Mouse (Mus musculus): ENCODE measurements around the gene Dicer1. TPM values are rescaled to one million over a fixed set of nuclear protein-coding genes. Genes with fewer than 3 reads are reported as not detected.

The Dicer1 gene
- polyA plus RNA-seq, 2 experiments from 2014 or later: 10.0 to 14.2 TPM

DNA sequence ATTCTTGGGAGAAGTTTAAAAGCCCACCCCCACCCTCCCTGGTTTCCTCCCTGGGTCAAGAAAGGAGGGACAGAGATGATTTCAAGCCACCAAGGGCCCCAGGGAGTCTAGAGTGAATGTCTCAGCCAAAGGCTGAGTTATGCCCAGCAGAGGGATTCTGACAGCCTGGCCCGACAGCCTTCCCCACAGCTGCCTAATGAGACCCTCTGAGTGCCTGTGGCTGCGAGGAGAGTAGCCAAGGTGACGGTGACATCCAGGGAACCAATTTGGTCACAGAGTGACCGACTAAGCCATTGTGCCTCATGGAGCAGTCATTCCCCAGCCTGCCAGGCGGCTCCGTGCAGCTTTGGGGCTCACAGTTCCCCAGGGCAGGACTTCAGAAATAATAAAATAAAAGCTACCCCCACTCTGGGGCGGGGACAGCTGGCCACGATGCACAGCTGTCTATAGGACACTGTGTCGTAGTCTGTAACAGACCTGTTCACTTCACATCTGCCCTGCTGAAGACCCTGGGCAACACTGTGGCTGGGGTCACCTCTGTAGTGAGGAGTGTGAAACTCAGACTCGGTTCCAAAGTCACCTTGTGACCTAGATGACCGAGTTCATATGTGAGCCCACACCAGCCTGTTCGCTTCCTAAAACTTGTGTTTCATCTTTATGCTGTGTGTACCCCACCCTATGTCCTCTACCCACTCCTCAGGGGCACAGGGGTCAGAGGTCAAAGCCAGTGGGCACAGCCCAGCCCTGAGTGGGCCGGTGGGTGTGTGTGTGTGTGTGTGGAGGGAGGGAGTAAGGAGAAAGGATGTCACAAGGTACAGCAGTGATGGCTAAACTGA, 75.0 kb downstream of the Dicer1 start:
- ATAC-seq: no peak

DNA sequence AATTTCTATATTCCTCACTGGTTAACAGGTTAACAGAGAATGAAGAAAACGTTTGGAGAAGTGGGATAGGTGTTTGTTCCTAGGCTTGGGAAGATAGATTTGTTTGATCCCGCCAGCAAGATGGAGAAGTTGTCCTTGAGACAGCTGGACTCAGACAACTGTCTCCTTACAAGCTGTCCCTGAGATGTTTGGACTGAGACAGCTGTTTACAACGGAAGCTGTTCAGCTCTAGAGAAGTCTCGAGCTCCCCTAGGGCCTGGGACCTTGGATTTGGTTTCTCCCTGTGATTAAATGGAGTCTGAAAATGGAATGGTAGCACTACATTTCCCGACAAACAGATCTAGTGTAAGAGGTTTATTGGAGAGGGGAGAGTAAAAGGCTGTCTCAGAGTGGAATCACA, 78.8 kb downstream of the Dicer1 start:
- no peak for ATAC-seq

- ATAC-seq: no peak
Measured at GRCm38 (mm10) chr12:104672406-104672805, 79.3 kb downstream of the Dicer1 start.

DNA sequence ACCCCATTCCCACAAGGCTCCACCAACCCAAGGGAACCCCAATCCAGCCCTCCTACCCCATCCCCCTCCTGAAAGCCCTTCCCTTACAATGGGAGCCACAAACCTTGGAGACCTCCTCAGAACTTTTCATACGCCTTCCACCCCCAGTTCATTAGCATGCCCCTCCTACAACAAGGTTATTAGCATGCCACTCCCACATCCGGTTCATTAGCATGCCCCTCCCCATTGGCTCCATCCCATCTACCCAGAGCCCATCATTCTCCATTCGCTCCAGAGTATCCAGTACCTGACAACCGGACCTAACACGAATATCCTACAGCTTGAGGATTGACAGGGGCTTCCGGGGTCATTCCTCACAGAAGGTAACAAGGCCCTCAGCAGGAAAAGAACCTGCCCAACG, 83.9 kb downstream of the Dicer1 start:
- no peak for ATAC-seq

DNA sequence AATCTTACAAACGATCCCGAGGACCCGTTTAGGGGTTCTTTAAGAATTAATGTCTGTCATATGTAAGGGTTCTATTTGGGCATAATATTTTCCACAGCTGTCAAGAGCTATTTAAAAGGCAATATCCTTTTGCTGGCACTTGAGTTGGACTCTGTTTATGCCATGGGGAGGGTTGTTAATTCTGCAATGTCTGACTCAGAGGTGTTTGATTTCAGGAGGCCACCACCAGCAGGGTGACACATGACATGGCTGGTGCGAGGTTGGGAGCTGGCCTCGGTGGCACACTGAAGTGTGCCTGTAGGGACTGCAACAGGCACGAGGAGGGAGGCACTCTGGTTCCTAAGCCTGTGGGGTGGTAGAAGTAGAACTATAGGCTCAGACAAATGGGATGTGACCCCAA, 85.8 kb downstream of the Dicer1 start:
- no peak for ATAC-seq

- no peak for ATAC-seq
Measured at GRCm38 (mm10) chr12:104665521-104665920, 86.2 kb downstream of the Dicer1 start.

DNA sequence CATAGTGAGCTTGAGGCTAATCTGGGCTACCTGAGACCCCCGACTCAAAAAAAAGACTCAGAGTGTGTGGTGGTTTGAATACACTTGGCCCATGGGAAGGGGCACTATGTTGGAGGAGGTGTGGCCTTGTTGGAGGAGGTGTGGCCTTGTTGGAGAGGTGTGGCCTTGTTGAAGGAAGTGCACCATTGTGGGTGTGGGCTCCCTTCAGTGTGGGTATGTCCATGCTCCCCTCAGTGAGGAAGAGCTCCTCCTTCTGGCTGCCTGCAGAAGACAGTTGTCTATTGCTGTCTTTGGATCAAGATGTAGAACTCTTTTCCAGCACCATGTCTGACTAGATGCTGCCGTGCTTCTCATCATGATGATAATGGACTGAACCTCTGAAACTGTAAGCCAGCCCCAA, 95.6 kb downstream of the Dicer1 start:
- ATAC-seq: no peak

- no peak for ATAC-seq
Measured at GRCm38 (mm10) chr12:104655006-104655405, 96.7 kb downstream of the Dicer1 start.

- ATAC-seq: no peak
Measured at GRCm38 (mm10) chr12:104652021-104652420, 99.7 kb downstream of the Dicer1 start.

- no peak for ATAC-seq
Measured at GRCm38 (mm10) chr12:104651269-104651668, 100.5 kb downstream of the Dicer1 start.

GRCm38 (mm10) chr12:104650510-104651260, 101.1 kb downstream of the Dicer1 start:
- ATAC-seq: no peak

- ATAC-seq: no peak
Measured at GRCm38 (mm10) chr12:104648366-104648765, 103.4 kb downstream of the Dicer1 start.

- no peak for ATAC-seq
Measured at GRCm38 (mm10) chr12:104642337-104642736, 109.4 kb downstream of the Dicer1 start.

DNA sequence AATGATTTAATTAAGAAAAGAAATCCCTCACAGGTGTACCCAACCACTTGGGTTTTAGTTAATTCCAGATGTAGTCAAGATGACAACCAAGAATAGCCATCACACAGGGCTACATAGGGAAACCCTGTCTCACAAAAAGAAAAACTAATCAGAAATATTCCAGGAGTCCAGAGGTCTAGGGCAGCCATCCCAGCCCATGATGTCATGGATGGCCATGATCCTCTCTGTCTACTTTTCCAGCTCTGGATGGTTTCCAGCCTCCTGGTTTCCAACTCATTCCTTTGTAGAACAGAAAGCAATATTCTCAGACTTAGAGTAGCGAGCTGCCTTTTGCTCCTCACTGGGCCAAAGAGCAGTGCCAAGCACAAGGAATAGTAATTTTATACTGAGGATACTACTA, 110.8 kb downstream of the Dicer1 start:
- ATAC-seq: no peak

DNA sequence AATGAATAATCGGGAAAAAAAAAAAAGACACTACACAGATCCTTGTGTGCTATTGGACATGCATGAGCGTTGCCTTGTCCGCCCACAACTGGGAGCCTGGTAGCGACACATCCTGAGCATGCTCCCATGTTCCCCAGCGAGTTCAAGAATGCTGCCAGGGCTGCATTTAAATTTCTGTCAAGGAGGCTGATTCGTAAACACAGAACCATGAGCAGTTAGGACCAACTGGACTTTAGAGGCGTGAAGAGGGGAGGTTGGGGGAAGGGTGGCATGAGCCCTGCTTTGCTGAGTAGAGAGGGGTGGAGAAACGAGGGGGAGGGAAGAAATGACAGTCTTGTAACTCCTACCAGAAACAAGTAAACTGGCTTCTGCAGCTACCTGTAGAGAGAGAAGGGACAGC, 113.6 kb downstream of the Dicer1 start:
- no peak for ATAC-seq

Other genes starting within 250 kb of the Dicer1 start
- under 1 TPM in 1 of 2 experiments, not detected in 1; 0.04 TPM for gene Clmn, start 113.1 kb upstream of the Dicer1 start, polyA plus RNA-seq (2017; shearing (Covaris generic))